Mouse (Mus musculus) skeletal muscle tissue, postnatal 0 days (tissue): Measurements from ENCODE around the gene Gle1. TPM values are rescaled to one million over a fixed set of nuclear protein-coding genes. Genes with fewer than 3 reads are reported as not detected.

Experiments
- microRNA-seq, 2 experiments: library from miRNA; unstranded; fragments of <30 nt; microRNA quantifications; one replicate each; pipeline ENCODE4; 2016
- polyA plus RNA-seq: library from polyadenylated mRNA; unstranded; fragments of >200 nt; fragmentation: Nextera tagmentation; extraction: Ambion mirVana; gene quantifications from 2 replicates; pipeline ENCODE4 v1.2.1, GENCODE M21; 2015

The Gle1 gene
- 24.8 and 25.7 TPM in 2 replicates for polyA plus RNA-seq

DNA sequence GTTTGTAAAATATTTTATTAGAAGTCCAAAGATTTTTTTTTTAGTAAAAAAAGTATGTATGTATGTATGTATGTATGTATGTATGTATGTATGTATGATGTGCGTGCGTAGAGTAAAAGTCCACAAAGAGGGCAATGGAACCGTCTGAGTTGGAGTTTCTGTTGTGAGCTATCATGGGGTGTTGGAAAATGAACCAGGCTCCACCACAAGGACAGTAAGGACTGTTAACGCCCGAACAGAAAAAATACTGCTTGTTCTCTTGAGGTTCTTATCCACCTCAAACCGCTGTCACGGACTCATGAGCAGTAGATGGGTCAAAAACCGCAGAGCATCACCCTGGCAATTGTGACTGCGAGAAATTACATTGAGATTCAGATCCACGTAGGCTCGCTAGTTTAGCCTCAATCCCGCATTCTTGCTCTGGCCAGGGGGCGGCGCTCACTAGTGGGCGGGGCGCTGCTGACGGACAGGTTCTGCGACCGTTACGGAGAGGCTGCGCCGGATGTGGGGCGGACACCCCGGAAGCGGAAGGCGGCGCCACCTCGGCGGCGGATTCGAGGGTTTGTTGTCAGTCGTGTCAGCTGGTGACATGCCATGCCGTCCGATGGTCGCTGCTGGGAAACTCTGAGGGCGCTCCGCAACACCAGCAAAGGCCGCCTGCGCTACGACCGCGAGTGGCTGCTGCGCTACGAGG, at the start of gene Gle1:
Gene Gle1, plus strand, starts transcription at position 521 of the 694 bp plus-strand sequence.

DNA sequence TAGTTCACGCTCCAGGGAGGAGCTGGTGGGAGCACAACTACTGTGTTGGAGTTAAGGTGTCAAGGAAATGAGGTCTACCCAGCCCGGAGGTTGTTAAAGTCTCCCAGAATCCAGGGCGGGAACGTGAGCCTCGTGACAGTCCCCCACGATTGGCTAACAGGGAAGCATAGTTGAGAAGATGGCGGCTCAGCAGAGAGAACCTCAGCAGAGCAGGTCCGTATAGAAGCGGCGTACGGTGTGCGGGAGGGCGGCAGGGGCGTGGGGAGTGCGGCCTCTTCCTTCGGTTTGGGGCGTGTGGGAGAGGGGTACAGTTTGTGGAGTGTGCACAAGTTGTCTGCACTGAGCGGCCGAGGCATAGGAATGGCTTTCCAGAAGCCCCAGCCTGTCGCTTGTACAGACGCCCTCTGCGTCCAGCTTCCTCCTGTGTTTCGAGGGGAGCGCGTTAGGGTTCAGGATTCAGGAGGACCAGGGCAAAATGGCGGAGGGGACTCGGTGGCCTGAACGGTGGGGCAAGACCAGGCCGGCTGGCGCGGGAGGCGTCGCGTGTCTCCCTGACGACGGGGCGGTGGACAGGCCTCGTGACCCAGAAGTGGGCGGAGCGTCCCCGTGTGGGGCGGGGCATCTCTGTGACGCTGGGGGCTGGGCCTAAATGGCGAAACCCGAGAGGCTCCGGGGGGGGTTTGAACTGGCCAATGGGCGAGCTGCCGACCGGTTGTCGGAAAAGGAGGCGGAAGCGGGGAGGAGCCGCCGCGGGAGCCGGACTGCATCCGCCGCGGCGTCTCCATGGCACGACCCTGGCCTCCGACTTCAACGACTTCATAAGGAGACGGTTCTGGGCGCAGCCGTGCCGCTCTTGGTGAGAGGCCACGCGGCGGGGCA, 45.9 kb upstream of the Gle1 start, which contains the start of gene Odf2:
Gene Odf2, plus strand, starts transcription at position 156 of the 879 bp plus-strand sequence.

DNA sequence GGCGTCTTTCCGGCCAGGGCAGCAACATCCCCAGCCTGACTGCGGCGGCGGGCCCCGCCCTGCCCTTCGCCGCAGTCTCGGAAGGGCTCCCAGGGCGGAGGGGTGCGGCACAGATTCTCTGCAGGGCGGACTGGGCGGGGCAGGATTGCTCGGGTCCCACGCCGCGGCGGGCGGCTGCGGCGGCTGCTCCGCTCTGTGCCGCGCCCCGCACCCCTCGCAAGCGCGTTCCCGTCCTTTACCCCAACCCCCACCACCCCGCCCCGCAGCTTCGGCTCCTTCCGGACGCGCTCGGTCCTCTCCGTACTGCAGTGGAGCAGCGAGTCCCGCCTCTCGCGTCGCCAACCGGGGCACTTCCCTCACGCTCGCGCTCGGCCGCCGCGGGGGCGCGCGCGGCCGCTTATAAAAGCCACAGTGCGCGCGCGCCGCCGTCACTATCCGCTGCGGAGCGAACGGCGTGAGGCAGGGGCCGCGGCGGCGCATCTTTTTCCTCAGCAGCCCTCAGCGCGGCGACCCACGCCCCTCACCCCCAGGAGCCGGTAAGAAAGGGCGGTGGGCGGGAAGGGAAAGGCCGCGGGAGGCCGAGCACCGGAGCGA, 30.1 kb downstream of the Gle1 start, which contains the start of gene Sptan1:
Gene Sptan1, plus strand, starts transcription at position 311 of the 594 bp plus-strand sequence.

Small RNAs within 50 kb of the gene (microRNA-seq; reads per million reads assigned to microRNA genes)
- 0.64 to 2.4 reads per million in 2 experiments for gene Mir6997

Other genes starting within 250 kb of the Gle1 start
- gene Gm13420, start 183.7 kb upstream of the Gle1 start, polyA plus RNA-seq: not detected in 2 replicates
- gene Gm13547, start 176.1 kb upstream of the Gle1 start, polyA plus RNA-seq: not detected in 2 replicates
- gene Coq4, start 147.9 kb upstream of the Gle1 start, polyA plus RNA-seq: 7.7 and 10.6 TPM in 2 replicates
- gene Trub2, start 146.9 kb upstream of the Gle1 start, polyA plus RNA-seq: 15.9 and 16.0 TPM in 2 replicates
- 5.2 and 6.6 TPM in 2 replicates for gene Slc27a4, start 132.8 kb upstream of the Gle1 start, polyA plus RNA-seq
- gene Urm1, start 115.4 kb upstream of the Gle1 start, polyA plus RNA-seq: 15.4 and 17.0 TPM in 2 replicates
- 15.9 and 20.9 TPM in 2 replicates for gene Cercam, start 66.3 kb upstream of the Gle1 start, polyA plus RNA-seq
- gene Odf2, start 46.2 kb upstream of the Gle1 start, polyA plus RNA-seq: 21.8 and 27.7 TPM in 2 replicates
- gene Sptan1, start 30.1 kb downstream of the Gle1 start, polyA plus RNA-seq: 53.7 and 54.5 TPM in 2 replicates
- gene Wdr34, start 113.5 kb downstream of the Gle1 start, polyA plus RNA-seq: 12.5 and 13.9 TPM in 2 replicates
- 133 and 153 TPM in 2 replicates for gene Set, start 122.0 kb downstream of the Gle1 start, polyA plus RNA-seq
- 3.1 and 3.2 TPM in 2 replicates for gene Pkn3, start 142.3 kb downstream of the Gle1 start, polyA plus RNA-seq
- 7.4 and 9.1 TPM in 2 replicates for gene Zdhhc12, start 158.2 kb downstream of the Gle1 start, polyA plus RNA-seq
- gene Zer1, start 189.2 kb downstream of the Gle1 start, polyA plus RNA-seq: 3.4 and 4.3 TPM in 2 replicates
- gene Tbc1d13, start 198.3 kb downstream of the Gle1 start, polyA plus RNA-seq: 2.5 and 4.2 TPM in 2 replicates
- gene Endog, start 236.1 kb downstream of the Gle1 start, polyA plus RNA-seq: 52.5 and 63.3 TPM in 2 replicates
- gene Spout1, start 243.0 kb downstream of the Gle1 start, polyA plus RNA-seq: 14.9 and 20.0 TPM in 2 replicates